Mouse (Mus musculus) forebrain, embryonic 13.5 days (tissue): Measurements from ENCODE around the gene Ncoa5. TPM values are rescaled to one million over a fixed set of nuclear protein-coding genes. Genes with fewer than 3 reads are reported as not detected.

ENCODE experiments used
- ATAC-seq: fragments of 200-750 bp; cut with Nextera tagmentation; 2 replicates; pipeline ENCODE4 v1.8.0; 2017
- H3K27ac ChIP-seq: fragments of 300-500 bp; sonication (generic); 2 replicates; pipeline ENCODE4 v1.5.1; 2015; ENCODE audit warnings: inconsistent platforms, mild to moderate bottlenecking, moderate library complexity
- H3K27me3 ChIP-seq: fragments of 300-500 bp; sonication (generic); 2 replicates; pipeline ENCODE4 v1.6.1; 2015; ENCODE audit warnings: mild to moderate bottlenecking, inconsistent platforms
- H3K36me3 ChIP-seq: fragments of 300-500 bp; sonication (generic); 2 replicates; pipeline ENCODE4 v1.6.1; 2015; ENCODE audit warnings: mild to moderate bottlenecking, inconsistent platforms; ENCODE audit not compliant: poor library complexity, severe bottlenecking
- H3K4me1 ChIP-seq: fragments of 300-500 bp; sonication (generic); 2 replicates; pipeline ENCODE4 v1.6.1; 2015; ENCODE audit warnings: inconsistent platforms
- H3K4me2 ChIP-seq: fragments of 300-500 bp; sonication (generic); 2 replicates; pipeline ENCODE4 v1.6.1; 2015; ENCODE audit warnings: inconsistent platforms, mild to moderate bottlenecking, moderate library complexity
- H3K4me3 ChIP-seq: fragments of 300-500 bp; sonication (generic); 2 replicates; pipeline ENCODE4 v1.5.1; 2015; ENCODE audit warnings: mild to moderate bottlenecking, inconsistent platforms
- H3K9ac ChIP-seq: fragments of 300-500 bp; sonication (generic); 2 replicates; pipeline ENCODE4 v1.6.1; 2015; ENCODE audit warnings: mild to moderate bottlenecking, inconsistent platforms
- H3K9me3 ChIP-seq: fragments of 300-500 bp; sonication (generic); replicated peaks from 2 replicates; pipeline ENCODE4 v1.6.1; 2016; ENCODE audit warnings: inconsistent platforms
- WGBS: fragments of 180-500 bp; shearing (Covaris S2); methylation state at CpG from one replicate; pipeline ENCODE4 v1.1.7; 2015; 5-methylcytosine and 5-hydroxymethylcytosine counted together
- polyA plus RNA-seq: library from polyadenylated mRNA; unstranded; fragments of >200 nt; fragmentation: Nextera tagmentation; extraction: Ambion mirVana; gene quantifications from 2 replicates; pipeline ENCODE4 v1.2.1, GENCODE M21; 2015

Ncoa5 gene
- polyA plus RNA-seq, 1 experiment from 2014 or later, result 131 TPM

- no peak overlapping the region for H3K27ac ChIP-seq
- WGBS, result 62% methylated on average over 7 of the region's 7 CpGs
Measured at GRCm38 (mm10) chr2:165064489-165064888, 29.8 kb upstream of the Ncoa5 start.

GRCm38 (mm10) chr2:165061638-165062433 lies 27.2 kb upstream of the Ncoa5 start:
- no peaks in the 10 kb centered on the region for H3K36me3 ChIP-seq
- no peaks in the 10 kb centered on the region for H3K9me3 ChIP-seq
- H3K27ac ChIP-seq, result no peak overlapping the region
- ATAC-seq, result no peak
- 86% methylated on average over 16 of the region's 16 CpGs for WGBS
- H3K4me1 ChIP-seq, result peaks cover 5% of the 10 kb centered on the region; the same call in 1 of the 2 replicates
- H3K9ac ChIP-seq, result no peak overlapping the region
- H3K27me3 ChIP-seq, result peaks cover 6% of the 10 kb centered on the region; the same call in 1 of the 2 replicates
- no peak overlapping the region for H3K4me3 ChIP-seq
- no peak overlapping the region for H3K4me2 ChIP-seq

More at GRCm38 (mm10) chr2:165064489-165064888, 29.8 kb upstream of the Ncoa5 start:
- peak; percentile 59 for ATAC-seq
- Histone ChIP-seq H3K4me3 (no peak overlapping the region), H3K4me1 (peaks cover 5% of the 10 kb centered on the region; the same call in 1 of the 2 replicates), H3K9me3 (no peaks in the 10 kb centered on the region), H3K4me2 (no peak overlapping the region), H3K36me3 (no peaks in the 10 kb centered on the region), H3K9ac (no peak overlapping the region), H3K27me3 (no peaks in the 10 kb centered on the region)

GRCm38 (mm10) chr2:165059961-165060360 lies 25.3 kb upstream of the Ncoa5 start:
- Histone ChIP-seq H3K27ac (no peak overlapping the region), H3K4me1 (peaks cover 11% of the 10 kb centered on the region; the same call in 1 of the 2 replicates), H3K4me3 (no peak overlapping the region), H3K36me3 (no peaks in the 10 kb centered on the region), H3K4me2 (no peak overlapping the region), H3K27me3 (peaks cover 24% of the 10 kb centered on the region), H3K9me3 (no peaks in the 10 kb centered on the region), H3K9ac (no peak overlapping the region)
- ATAC-seq, result no peak
- WGBS, result 87% methylated on average over 4 of the region's 4 CpGs

- Histone ChIP-seq H3K27ac (no peak overlapping the region; the same call in 1 of the 2 replicates), H3K36me3 (no peaks in the 10 kb centered on the region), H3K9ac (no peak overlapping the region), H3K27me3 (peaks cover 28% of the 10 kb centered on the region), H3K9me3 (no peaks in the 10 kb centered on the region), H3K4me3 (no peak overlapping the region), H3K4me2 (no peak overlapping the region), H3K4me1 (peaks cover 13% of the 10 kb centered on the region)
- ATAC-seq, result no peak
- WGBS, result 76% methylated on average over 14 of the region's 14 CpGs
Measured at GRCm38 (mm10) chr2:165056377-165057085, 21.9 kb upstream of the Ncoa5 start.

GRCm38 (mm10) chr2:165055905-165056304 lies 21.2 kb upstream of the Ncoa5 start:
- H3K4me2 ChIP-seq, result peak overlapping the region; percentile 35
- H3K9ac ChIP-seq, result no peak overlapping the region
- H3K27ac ChIP-seq, result no peak overlapping the region
- peaks cover 28% of the 10 kb centered on the region for H3K27me3 ChIP-seq
- H3K4me3 ChIP-seq, result peak overlapping the region; percentile 9; the same call in 1 of the 2 replicates
- H3K36me3 ChIP-seq, result no peaks in the 10 kb centered on the region
- no peaks in the 10 kb centered on the region for H3K9me3 ChIP-seq
- 12% methylated on average over 4 of the region's 7 CpGs for WGBS
- ATAC-seq, result no peak
- H3K4me1 ChIP-seq, result peaks cover 19% of the 10 kb centered on the region

GRCm38 (mm10) chr2:165054888-165055852 lies 20.5 kb upstream of the Ncoa5 start, which contains the start of gene Cd40:
TSS of gene Cd40 (plus strand) at chr2:165055627.
- H3K36me3 ChIP-seq, result no peaks in the 10 kb centered on the region
- no peak within 1 kb of the TSS for H3K27ac ChIP-seq
- H3K9me3 ChIP-seq, result no peaks in the 10 kb centered on the region
- peak within 1 kb of the TSS; percentile 9 for H3K4me3 ChIP-seq
- H3K4me1 ChIP-seq, result peaks cover 21% of the 10 kb centered on the region
- H3K27me3 ChIP-seq, result peaks cover 28% of the 10 kb centered on the region
- ATAC-seq, result no peak
- 12% methylated on average over 25 of the region's 25 CpGs for WGBS
- H3K9ac ChIP-seq, result no peak within 1 kb of the TSS
- H3K4me2 ChIP-seq, result peak within 1 kb of the TSS; percentile 35

- H3K4me2 ChIP-seq, result no peak overlapping the region
- 18% methylated on average over 11 of the region's 11 CpGs for WGBS
- H3K4me1 ChIP-seq, result peaks cover 21% of the 10 kb centered on the region
- no peaks in the 10 kb centered on the region for H3K9me3 ChIP-seq
- no peak for ATAC-seq
- H3K27ac ChIP-seq, result no peak overlapping the region
- H3K27me3 ChIP-seq, result peaks cover 19% of the 10 kb centered on the region
- no peaks in the 10 kb centered on the region for H3K36me3 ChIP-seq
- H3K9ac ChIP-seq, result no peak overlapping the region
- no peak overlapping the region for H3K4me3 ChIP-seq
Measured at GRCm38 (mm10) chr2:165051566-165051965, 16.9 kb upstream of the Ncoa5 start.

- H3K27ac ChIP-seq, result no peak overlapping the region
- H3K4me2 ChIP-seq, result no peak overlapping the region
- no peaks in the 10 kb centered on the region for H3K9me3 ChIP-seq
- ATAC-seq, result no peak
- WGBS, result 65% methylated on average over 18 of the region's 18 CpGs
- H3K4me1 ChIP-seq, result peaks cover 21% of the 10 kb centered on the region
- no peaks in the 10 kb centered on the region for H3K36me3 ChIP-seq
- H3K9ac ChIP-seq, result no peak overlapping the region
- H3K27me3 ChIP-seq, result peaks cover 14% of the 10 kb centered on the region
- no peak overlapping the region for H3K4me3 ChIP-seq
Measured at GRCm38 (mm10) chr2:165050826-165051548, 16.3 kb upstream of the Ncoa5 start.

GRCm38 (mm10) chr2:165049044-165049443 lies 14.4 kb upstream of the Ncoa5 start:
- Histone ChIP-seq H3K4me1 (peaks cover 12% of the 10 kb centered on the region), H3K36me3 (no peaks in the 10 kb centered on the region), H3K27ac (no peak overlapping the region), H3K27me3 (no peaks in the 10 kb centered on the region), H3K4me2 (no peak overlapping the region), H3K9ac (no peak overlapping the region), H3K9me3 (no peaks in the 10 kb centered on the region), H3K4me3 (no peak overlapping the region)
- WGBS, result 63% methylated on average over 5 of the region's 5 CpGs
- no peak for ATAC-seq

GRCm38 (mm10) chr2:165043729-165044128 lies 9.1 kb upstream of the Ncoa5 start:
- Histone ChIP-seq H3K27me3 (no peaks in the 10 kb centered on the region), H3K9ac (no peak overlapping the region), H3K36me3 (no peaks in the 10 kb centered on the region), H3K9me3 (no peaks in the 10 kb centered on the region), H3K4me3 (no peak overlapping the region), H3K27ac (peak overlapping the region; percentile 63), H3K4me2 (peak overlapping the region; percentile 47; the same call in 1 of the 2 replicates), H3K4me1 (peaks cover 15% of the 10 kb centered on the region)
- 38% methylated on average over 2 of the region's 2 CpGs for WGBS
- ATAC-seq, result no peak

- Histone ChIP-seq H3K4me2 (peak overlapping the region; percentile 47), H3K27ac (peak overlapping the region; percentile 63), H3K9me3 (no peaks in the 10 kb centered on the region), H3K36me3 (no peaks in the 10 kb centered on the region), H3K4me1 (peaks cover 15% of the 10 kb centered on the region), H3K27me3 (no peaks in the 10 kb centered on the region), H3K9ac (peak overlapping the region; percentile 32; the same call in 1 of the 2 replicates), H3K4me3 (peak overlapping the region; percentile 16; the same call in 1 of the 2 replicates)
- under 1% methylated on average over 17 of the region's 17 CpGs for WGBS
- ATAC-seq, result peak; percentile 80
Measured at GRCm38 (mm10) chr2:165043090-165043636, 8.5 kb upstream of the Ncoa5 start.
